Mouse (Mus musculus): ENCODE data around the gene Gpr107. TPM values are rescaled to one million over a fixed set of nuclear protein-coding genes. Genes with fewer than 3 reads are reported as not detected.

The Gpr107 gene
- polyA plus RNA-seq, 1 experiment from 2014 or later, result 29.9 TPM

DNA sequence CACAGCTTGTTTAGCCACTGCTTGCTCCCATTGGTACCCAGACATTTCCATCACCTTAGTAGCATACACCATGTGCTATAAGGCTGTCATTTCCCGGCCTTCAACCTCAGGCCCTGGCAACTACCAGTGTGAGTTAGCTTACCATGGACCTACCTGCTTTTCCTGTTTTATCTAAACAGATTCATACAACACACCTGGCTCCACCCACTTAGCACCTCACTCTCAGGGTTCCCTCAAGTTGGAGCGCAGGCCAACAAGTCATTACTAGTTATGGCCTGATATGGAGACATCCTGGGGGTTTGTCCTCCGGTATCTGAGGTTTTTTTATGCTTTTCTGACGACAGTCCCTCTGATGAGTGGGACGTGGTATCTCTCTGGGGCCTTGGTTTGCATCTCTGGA, 28.6 kb upstream of the Gpr107 start:
- 75% methylated on average over 5 of the region's 5 CpGs for WGBS
- ATAC-seq (replicated peaks; ENCODE audit: extremely low read depth, insufficient read depth, low FRiP score), result no peak
- Histone ChIP-seq H3K9me3 (replicated peaks; ENCODE audit: control insufficient read depth, low read length) (no peaks in the 10 kb centered on the region), H3K36me3 (ENCODE audit: control insufficient read depth, insufficient read depth) (no peaks in the 10 kb centered on the region), H3K27me3 (ENCODE audit: control insufficient read depth, insufficient read depth, low read length) (no peaks in the 10 kb centered on the region), H3K4me3 (ENCODE audit: low read length) (no peak overlapping the region), H3K27ac (ENCODE audit: low read length) (peak overlapping the region; percentile 84), H3K4me2 (ENCODE audit: low read depth, low read length) (no peak overlapping the region), H3K4me1 (ENCODE audit: control insufficient read depth, insufficient read depth, low read length) (peaks cover 44% of the 10 kb centered on the region), H3K9ac (ENCODE audit: low read length) (no peak overlapping the region)

DNA sequence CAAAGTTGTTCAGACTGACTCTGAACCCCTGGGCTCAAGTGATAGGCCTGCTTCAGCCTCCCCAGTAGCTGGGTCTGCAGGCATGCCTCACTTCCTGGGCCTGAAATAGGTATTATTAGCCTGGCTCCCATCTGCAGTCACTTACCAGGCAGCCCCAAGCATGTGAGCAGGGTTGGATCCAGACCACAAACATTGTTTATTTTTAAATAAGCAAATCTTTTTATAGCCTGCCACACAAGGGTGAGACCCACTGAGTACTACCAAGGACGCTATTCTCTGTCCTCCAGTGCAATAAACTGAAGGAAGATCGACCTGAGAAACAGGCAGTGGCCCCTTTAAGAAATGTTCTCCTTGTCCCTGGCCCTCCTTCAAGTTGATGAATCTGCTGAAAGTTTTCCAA, 27.4 kb upstream of the Gpr107 start:
- H3K4me2 ChIP-seq (ENCODE audit: low read depth, low read length), result no peak overlapping the region
- H3K27ac ChIP-seq (ENCODE audit: low read length), result peak overlapping the region; percentile 84
- H3K9me3 ChIP-seq (replicated peaks; ENCODE audit: control insufficient read depth, low read length), result no peaks in the 10 kb centered on the region
- H3K9ac ChIP-seq (ENCODE audit: low read length), result no peak overlapping the region; the same call in 1 of the 2 replicates
- 39% methylated on average over 2 of the region's 2 CpGs for WGBS
- peak; percentile 49; the same call in 1 of the 2 replicates for ATAC-seq (replicated peaks; ENCODE audit: extremely low read depth, insufficient read depth, low FRiP score)
- H3K4me3 ChIP-seq (ENCODE audit: low read length), result no peak overlapping the region
- H3K36me3 ChIP-seq (ENCODE audit: control insufficient read depth, insufficient read depth), result no peaks in the 10 kb centered on the region
- peaks cover 41% of the 10 kb centered on the region for H3K4me1 ChIP-seq (ENCODE audit: control insufficient read depth, insufficient read depth, low read length)
- no peaks in the 10 kb centered on the region for H3K27me3 ChIP-seq (ENCODE audit: control insufficient read depth, insufficient read depth, low read length)

DNA sequence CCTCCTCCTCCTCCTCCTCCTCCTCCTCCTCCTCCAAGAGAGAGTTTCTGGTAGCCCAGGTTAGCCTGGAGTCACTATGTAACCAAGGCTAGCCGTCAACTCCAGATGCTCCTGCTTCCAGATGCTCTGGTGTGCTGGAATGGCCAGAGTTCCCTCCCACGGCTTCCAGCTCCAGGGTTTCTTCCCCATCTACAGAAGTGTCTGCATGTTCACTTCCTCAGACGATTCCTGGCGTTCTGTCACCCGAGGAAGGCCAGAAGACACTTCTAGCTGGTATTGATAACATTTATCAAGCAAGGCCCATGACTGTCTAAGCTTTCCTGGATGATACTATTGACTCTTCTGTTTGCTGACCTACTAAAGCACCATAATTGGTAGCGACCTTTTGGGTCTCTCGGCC, 27.0 kb upstream of the Gpr107 start:
- no peak overlapping the region for H3K4me3 ChIP-seq (ENCODE audit: low read length)
- no peaks in the 10 kb centered on the region for H3K9me3 ChIP-seq (replicated peaks; ENCODE audit: control insufficient read depth, low read length)
- 57% methylated on average over 7 of the region's 7 CpGs for WGBS
- H3K36me3 ChIP-seq (ENCODE audit: control insufficient read depth, insufficient read depth), result no peaks in the 10 kb centered on the region
- ATAC-seq (replicated peaks; ENCODE audit: extremely low read depth, insufficient read depth, low FRiP score), result no peak
- peaks cover 44% of the 10 kb centered on the region for H3K4me1 ChIP-seq (ENCODE audit: control insufficient read depth, insufficient read depth, low read length)
- H3K4me2 ChIP-seq (ENCODE audit: low read depth, low read length), result no peak overlapping the region
- H3K9ac ChIP-seq (ENCODE audit: low read length), result no peak overlapping the region
- peak overlapping the region; percentile 84 for H3K27ac ChIP-seq (ENCODE audit: low read length)
- no peaks in the 10 kb centered on the region for H3K27me3 ChIP-seq (ENCODE audit: control insufficient read depth, insufficient read depth, low read length)

DNA sequence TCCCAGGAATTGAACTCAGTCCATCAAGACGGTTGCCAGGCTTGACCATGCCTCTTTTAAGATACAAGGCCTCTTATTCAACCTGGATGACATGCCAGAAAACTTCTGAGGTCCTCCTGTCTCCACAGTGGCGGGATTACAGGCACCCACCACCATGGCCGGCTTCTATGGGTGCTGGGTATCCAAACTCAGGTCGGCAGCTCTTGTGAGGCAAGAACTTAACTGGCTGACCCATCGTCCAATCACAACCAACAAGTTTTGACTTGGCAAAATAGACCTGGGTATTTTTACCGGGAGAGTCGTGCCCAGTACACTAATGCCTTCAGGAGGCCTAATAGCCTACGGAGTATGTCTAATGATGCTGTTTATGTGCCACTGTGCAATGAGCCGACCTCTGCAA, 26.1 kb upstream of the Gpr107 start:
- Histone ChIP-seq H3K27ac (ENCODE audit: low read length) (no peak overlapping the region), H3K4me3 (ENCODE audit: low read length) (no peak overlapping the region), H3K4me1 (ENCODE audit: control insufficient read depth, insufficient read depth, low read length) (peaks cover 48% of the 10 kb centered on the region), H3K36me3 (ENCODE audit: control insufficient read depth, insufficient read depth) (no peaks in the 10 kb centered on the region), H3K9ac (ENCODE audit: low read length) (no peak overlapping the region), H3K27me3 (ENCODE audit: control insufficient read depth, insufficient read depth, low read length) (no peaks in the 10 kb centered on the region), H3K4me2 (ENCODE audit: low read depth, low read length) (no peak overlapping the region), H3K9me3 (replicated peaks; ENCODE audit: control insufficient read depth, low read length) (no peaks in the 10 kb centered on the region)
- 90% methylated on average over 9 of the region's 9 CpGs for WGBS
- ATAC-seq (replicated peaks; ENCODE audit: extremely low read depth, insufficient read depth, low FRiP score), result no peak

DNA sequence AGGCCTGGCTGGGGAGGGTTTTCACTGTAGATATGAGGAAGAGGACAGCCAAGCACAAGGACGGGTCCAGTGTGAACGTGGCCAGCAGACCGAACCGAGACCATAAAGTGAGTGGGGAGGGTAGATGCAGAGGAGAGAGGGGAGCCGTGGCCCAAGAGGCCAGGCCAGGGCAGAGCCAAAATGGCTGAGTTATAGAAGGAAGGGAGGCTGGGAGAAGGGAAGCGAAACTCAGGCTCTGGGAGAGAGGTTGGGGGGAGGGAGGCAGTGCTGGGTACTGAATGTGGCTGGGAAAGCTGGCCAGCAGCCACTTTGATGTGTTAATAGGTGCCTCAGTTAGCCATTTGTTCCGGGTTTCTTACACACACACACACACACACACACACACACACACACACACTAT, 24.9 kb upstream of the Gpr107 start:
- H3K9me3 ChIP-seq (replicated peaks; ENCODE audit: control insufficient read depth, low read length), result no peaks in the 10 kb centered on the region
- no peak overlapping the region for H3K4me3 ChIP-seq (ENCODE audit: low read length)
- ATAC-seq (replicated peaks; ENCODE audit: extremely low read depth, insufficient read depth, low FRiP score), result no peak
- 60% methylated on average over 7 of the region's 7 CpGs for WGBS
- H3K4me1 ChIP-seq (ENCODE audit: control insufficient read depth, insufficient read depth, low read length), result peaks cover 56% of the 10 kb centered on the region
- H3K4me2 ChIP-seq (ENCODE audit: low read depth, low read length), result no peak overlapping the region
- H3K27me3 ChIP-seq (ENCODE audit: control insufficient read depth, insufficient read depth, low read length), result no peaks in the 10 kb centered on the region
- no peak overlapping the region for H3K27ac ChIP-seq (ENCODE audit: low read length)
- no peak overlapping the region for H3K9ac ChIP-seq (ENCODE audit: low read length)
- no peaks in the 10 kb centered on the region for H3K36me3 ChIP-seq (ENCODE audit: control insufficient read depth, insufficient read depth)

DNA sequence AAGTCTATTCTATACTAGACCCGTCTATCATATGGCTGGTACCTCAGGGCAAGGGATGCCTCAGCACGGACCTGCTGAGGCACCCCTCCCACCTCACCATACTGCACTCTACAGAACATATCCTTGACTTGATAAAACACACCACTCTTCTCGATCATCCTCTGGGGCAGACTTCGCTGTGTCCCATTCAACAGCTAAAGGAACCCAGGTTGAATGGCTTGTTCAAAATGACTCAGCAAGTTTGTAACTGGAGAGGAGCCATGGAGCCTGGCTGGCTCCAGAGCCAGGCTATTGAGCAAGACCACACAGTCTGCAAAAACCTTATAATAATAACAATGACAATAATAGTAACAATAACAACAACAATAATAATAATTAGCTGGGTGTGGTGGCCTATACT, 24.2 kb upstream of the Gpr107 start:
- ATAC-seq (replicated peaks; ENCODE audit: extremely low read depth, insufficient read depth, low FRiP score), result no peak
- no peaks in the 10 kb centered on the region for H3K27me3 ChIP-seq (ENCODE audit: control insufficient read depth, insufficient read depth, low read length)
- no peak overlapping the region for H3K4me3 ChIP-seq (ENCODE audit: low read length)
- H3K9ac ChIP-seq (ENCODE audit: low read length), result no peak overlapping the region
- WGBS, result 60% methylated on average over 4 of the region's 4 CpGs
- no peaks in the 10 kb centered on the region for H3K36me3 ChIP-seq (ENCODE audit: control insufficient read depth, insufficient read depth)
- no peak overlapping the region for H3K27ac ChIP-seq (ENCODE audit: low read length)
- H3K4me2 ChIP-seq (ENCODE audit: low read depth, low read length), result no peak overlapping the region
- no peaks in the 10 kb centered on the region for H3K9me3 ChIP-seq (replicated peaks; ENCODE audit: control insufficient read depth, low read length)
- H3K4me1 ChIP-seq (ENCODE audit: control insufficient read depth, insufficient read depth, low read length), result peaks cover 63% of the 10 kb centered on the region

DNA sequence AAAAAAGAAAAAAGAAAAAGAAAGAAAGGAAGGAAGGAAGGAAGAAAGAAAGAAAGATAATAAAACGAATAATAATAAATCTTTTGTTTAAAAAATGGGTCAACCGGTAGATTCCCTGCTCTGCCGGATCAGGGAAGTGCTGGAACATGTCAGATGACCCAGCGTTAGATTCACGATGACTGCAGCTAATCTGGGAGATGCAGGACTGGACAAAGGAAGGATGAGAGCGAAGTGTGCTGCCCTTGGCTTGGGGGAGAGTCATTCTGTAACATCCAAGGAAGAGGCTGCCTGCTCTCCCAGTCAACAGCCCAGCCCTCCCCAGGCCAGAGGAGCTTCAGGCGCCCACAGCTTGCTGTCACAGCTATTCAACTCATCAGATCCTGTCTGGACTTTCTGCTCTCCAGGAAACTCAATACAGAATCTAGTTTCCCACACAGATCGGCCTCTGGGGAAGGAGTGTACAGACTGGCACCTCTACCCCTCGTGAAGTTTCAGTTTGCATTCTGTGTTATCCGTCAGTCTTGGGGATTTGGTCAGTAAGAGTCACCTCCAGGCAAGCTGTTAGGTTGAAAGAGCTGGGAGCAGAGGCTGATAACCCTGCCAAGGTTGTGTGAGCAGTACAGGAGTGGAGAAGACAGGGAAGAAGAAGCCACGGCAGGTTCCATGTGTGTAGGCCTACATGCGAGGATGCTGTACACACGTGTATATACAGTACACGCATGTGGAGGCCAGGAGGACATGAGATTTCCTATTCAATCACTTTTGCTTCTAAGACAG, 22.2 kb upstream of the Gpr107 start:
- Histone ChIP-seq H3K9ac (ENCODE audit: low read length) (no peak overlapping the region; the same call in 1 of the 2 replicates), H3K36me3 (ENCODE audit: control insufficient read depth, insufficient read depth) (no peaks in the 10 kb centered on the region), H3K27me3 (ENCODE audit: control insufficient read depth, insufficient read depth, low read length) (no peaks in the 10 kb centered on the region), H3K27ac (ENCODE audit: low read length) (no peak overlapping the region; the same call in 1 of the 2 replicates), H3K4me3 (ENCODE audit: low read length) (no peak overlapping the region), H3K4me1 (ENCODE audit: control insufficient read depth, insufficient read depth, low read length) (peaks cover 54% of the 10 kb centered on the region), H3K4me2 (ENCODE audit: low read depth, low read length) (no peak overlapping the region), H3K9me3 (replicated peaks; ENCODE audit: control insufficient read depth, low read length) (no peaks in the 10 kb centered on the region)
- no peak for ATAC-seq (replicated peaks; ENCODE audit: extremely low read depth, insufficient read depth, low FRiP score)
- 66% methylated on average over 14 of the region's 14 CpGs for WGBS

DNA sequence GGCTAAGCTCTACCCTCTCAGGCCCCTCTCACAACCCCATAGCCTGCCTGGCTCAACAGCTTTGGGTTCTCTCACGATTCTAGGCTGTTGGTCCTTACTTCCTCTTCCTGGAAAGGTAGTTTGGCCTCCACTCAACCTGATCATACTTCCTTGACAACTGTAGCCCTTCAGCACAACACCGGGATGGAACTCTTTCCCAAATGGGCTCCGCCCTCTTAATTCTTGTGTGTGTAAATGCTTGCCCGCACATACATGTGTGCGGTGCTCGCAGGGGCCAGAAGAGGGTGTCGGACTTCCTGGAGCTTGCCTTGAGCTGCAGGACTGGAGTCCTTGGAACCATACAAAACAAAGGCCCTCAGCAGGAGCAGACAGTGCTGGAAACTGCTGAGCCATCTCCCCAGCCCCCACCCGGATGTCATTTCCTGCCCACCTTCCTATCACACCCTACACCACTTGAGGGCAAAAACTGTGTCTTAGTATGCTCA, 21.3 kb upstream of the Gpr107 start:
- Histone ChIP-seq H3K27me3 (ENCODE audit: control insufficient read depth, insufficient read depth, low read length) (no peaks in the 10 kb centered on the region), H3K4me2 (ENCODE audit: low read depth, low read length) (0 out of 2 replicates have a peak overlapping the region, but pooled peaks have one; percentile 1), H3K27ac (ENCODE audit: low read length) (peak overlapping the region; percentile 75), H3K4me3 (ENCODE audit: low read length) (no peak overlapping the region), H3K4me1 (ENCODE audit: control insufficient read depth, insufficient read depth, low read length) (peaks cover 59% of the 10 kb centered on the region), H3K9me3 (replicated peaks; ENCODE audit: control insufficient read depth, low read length) (no peaks in the 10 kb centered on the region), H3K9ac (ENCODE audit: low read length) (peak overlapping the region; percentile 30; the same call in 1 of the 2 replicates), H3K36me3 (ENCODE audit: control insufficient read depth, insufficient read depth) (no peaks in the 10 kb centered on the region)
- ATAC-seq (replicated peaks; ENCODE audit: extremely low read depth, insufficient read depth, low FRiP score), result no peak
- WGBS, result 67% methylated on average over 8 of the region's 8 CpGs

DNA sequence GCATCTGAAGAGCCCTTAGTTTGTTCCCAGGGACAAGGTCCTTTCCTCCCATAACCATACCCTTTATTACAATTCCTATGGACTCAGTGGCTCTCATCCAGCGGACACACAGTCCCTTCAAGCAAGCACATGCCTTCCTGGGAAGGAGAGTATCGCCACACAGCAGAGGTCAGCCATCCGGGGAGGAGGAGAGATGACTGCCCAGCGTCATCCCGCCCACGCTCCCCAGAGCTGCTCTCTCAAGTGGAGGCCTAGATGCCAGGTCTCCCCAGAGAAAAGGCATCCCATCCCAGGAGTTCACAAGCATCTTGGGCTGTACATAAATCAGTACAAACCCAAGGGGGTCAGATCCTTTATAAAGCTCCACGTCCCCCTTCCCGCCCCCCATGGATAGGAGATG, 19.4 kb upstream of the Gpr107 start:
- no peak overlapping the region for H3K4me2 ChIP-seq (ENCODE audit: low read depth, low read length)
- peaks cover 70% of the 10 kb centered on the region for H3K4me1 ChIP-seq (ENCODE audit: control insufficient read depth, insufficient read depth, low read length)
- no peaks in the 10 kb centered on the region for H3K27me3 ChIP-seq (ENCODE audit: control insufficient read depth, insufficient read depth, low read length)
- 41% methylated on average over 8 of the region's 8 CpGs for WGBS
- 0 out of 2 replicates have a peak overlapping the region, but pooled peaks have one; percentile 18 for H3K9ac ChIP-seq (ENCODE audit: low read length)
- no peaks in the 10 kb centered on the region for H3K9me3 ChIP-seq (replicated peaks; ENCODE audit: control insufficient read depth, low read length)
- no peak overlapping the region for H3K4me3 ChIP-seq (ENCODE audit: low read length)
- peak overlapping the region; percentile 71 for H3K27ac ChIP-seq (ENCODE audit: low read length)
- ATAC-seq (replicated peaks; ENCODE audit: extremely low read depth, insufficient read depth, low FRiP score), result 0 out of 2 replicates have a peak, but pooled peaks have one; percentile 35
- no peaks in the 10 kb centered on the region for H3K36me3 ChIP-seq (ENCODE audit: control insufficient read depth, insufficient read depth)
